Mouse (Mus musculus) neural tube, embryonic 13.5 days (tissue): ENCODE measurements around the gene Rin2. TPM values are rescaled to one million over a fixed set of nuclear protein-coding genes. Genes with fewer than 3 reads are reported as not detected.

Source experiments
- ATAC-seq: fragments of 200-750 bp; cut with Nextera tagmentation; 2 replicates; pipeline ENCODE4 v1.8.0; 2017; ENCODE audit warnings: low read depth, mild to moderate bottlenecking, moderate TSS enrichment, moderate library complexity
- H3K27ac ChIP-seq: fragments of 300-500 bp; sonication (generic); replicated peaks from 2 replicates; pipeline ENCODE4 v1.5.1; 2015; ENCODE audit warnings: moderate library complexity, mild to moderate bottlenecking, inconsistent platforms
- H3K27me3 ChIP-seq: fragments of 300-500 bp; sonication (generic); 2 replicates; pipeline ENCODE4 v1.6.1; 2015; ENCODE audit warnings: mild to moderate bottlenecking, inconsistent platforms
- H3K36me3 ChIP-seq: fragments of 300-500 bp; sonication (generic); 2 replicates; pipeline ENCODE4 v1.6.1; 2015; ENCODE audit warnings: mild to moderate bottlenecking, inconsistent platforms
- H3K4me1 ChIP-seq: fragments of 300-500 bp; sonication (generic); replicated peaks from 2 replicates; pipeline ENCODE4 v1.6.1; 2015; ENCODE audit warnings: inconsistent platforms
- H3K4me2 ChIP-seq: fragments of 300-500 bp; sonication (generic); 2 replicates; pipeline ENCODE4 v1.6.1; 2015; ENCODE audit warnings: inconsistent platforms, mild to moderate bottlenecking, moderate library complexity
- H3K4me3 ChIP-seq: fragments of 300-500 bp; sonication (generic); 2 replicates; pipeline ENCODE4 v1.5.1; 2015; ENCODE audit warnings: mild to moderate bottlenecking, inconsistent platforms
- H3K9ac ChIP-seq: fragments of 300-500 bp; sonication (generic); 2 replicates; pipeline ENCODE4 v1.6.1; 2015; ENCODE audit warnings: moderate library complexity, mild to moderate bottlenecking, inconsistent platforms
- H3K9me3 ChIP-seq: fragments of 300-500 bp; sonication (generic); 2 replicates; pipeline ENCODE4 v1.6.1; 2016; ENCODE audit warnings: inconsistent platforms
- WGBS: fragments of 180-500 bp; shearing (Covaris S2); methylation state at CpG from one replicate; pipeline ENCODE4 v1.1.7; 2015; 5-methylcytosine and 5-hydroxymethylcytosine counted together
- polyA plus RNA-seq: library from polyadenylated mRNA; unstranded; fragments of >200 nt; fragmentation: Nextera tagmentation; extraction: Ambion mirVana; gene quantifications from 2 replicates; pipeline ENCODE4 v1.2.1, GENCODE M21; 2015

Gene Rin2
- polyA plus RNA-seq, 1 experiment from 2014 or later, result 17.2 TPM

DNA sequence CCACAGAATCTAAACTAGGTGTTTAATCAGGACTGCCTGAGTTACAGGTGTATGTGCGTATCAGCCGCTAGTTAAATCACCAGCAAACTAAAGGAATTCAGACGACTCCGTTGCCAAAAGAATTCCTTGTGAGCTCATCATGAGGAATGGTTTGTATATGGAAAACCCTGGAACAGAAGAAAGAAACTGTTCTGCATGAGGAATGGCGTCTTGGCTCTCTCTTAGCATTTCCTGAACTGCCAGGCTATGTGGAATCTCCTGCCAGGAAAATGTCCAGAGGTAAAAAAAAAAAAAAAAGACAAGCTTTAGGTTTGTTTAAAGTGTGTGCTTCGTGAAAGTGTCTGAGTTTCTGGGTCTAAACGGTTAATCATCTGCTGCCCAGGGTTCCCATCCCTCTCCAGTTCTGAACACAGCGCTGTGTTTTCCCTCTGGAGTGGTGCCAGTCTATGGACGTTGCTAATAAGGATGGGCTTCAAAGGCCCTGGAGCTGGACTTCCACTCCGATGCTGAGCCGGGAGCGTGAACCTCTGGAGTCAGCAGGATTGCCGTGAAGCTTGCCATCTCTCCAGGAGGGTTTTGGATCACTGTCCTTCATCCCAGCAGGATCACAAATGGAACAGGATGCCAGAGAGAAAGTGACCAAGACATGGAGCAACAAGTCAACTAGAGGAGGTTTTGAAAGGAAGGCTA lies 109.4 kb downstream of the Rin2 start:
- Histone ChIP-seq H3K27me3 (no peaks in the 10 kb centered on the region), H3K9me3 (no peaks in the 10 kb centered on the region), H3K4me3 (no peak overlapping the region), H3K4me2 (no peak overlapping the region), H3K27ac (no peak overlapping the region), H3K4me1 (peaks cover 36% of the 10 kb centered on the region), H3K36me3 (no peaks in the 10 kb centered on the region), H3K9ac (no peak overlapping the region)
- no peak for ATAC-seq
- WGBS, result 59% methylated on average over 13 of the region's 13 CpGs

DNA sequence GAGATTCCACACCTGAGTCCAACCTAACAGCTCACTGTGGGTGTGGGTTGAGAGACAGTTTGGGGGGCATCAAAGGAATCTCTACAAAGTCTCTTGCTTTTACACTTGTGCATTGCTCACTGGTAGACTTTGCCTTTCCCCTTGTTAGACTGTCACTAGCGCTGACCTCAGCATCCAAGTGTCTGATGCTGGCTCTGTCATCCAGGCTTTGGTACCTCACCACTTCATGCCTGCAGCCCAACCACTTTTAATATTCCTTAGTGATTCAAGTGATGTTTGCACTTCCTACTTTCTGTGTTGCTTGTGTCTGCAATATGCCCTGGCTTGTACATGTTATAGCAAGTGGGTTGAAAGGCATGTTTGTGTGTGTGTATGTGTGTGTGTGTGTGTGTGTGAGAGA lies 109.9 kb downstream of the Rin2 start:
- no peak overlapping the region for H3K27ac ChIP-seq
- WGBS, result 89% methylated on average over 1 of the region's 1 CpGs
- peaks cover 36% of the 10 kb centered on the region for H3K4me1 ChIP-seq
- no peak for ATAC-seq
- no peaks in the 10 kb centered on the region for H3K27me3 ChIP-seq
- H3K9ac ChIP-seq, result no peak overlapping the region
- H3K4me3 ChIP-seq, result no peak overlapping the region
- H3K9me3 ChIP-seq, result no peaks in the 10 kb centered on the region
- no peak overlapping the region for H3K4me2 ChIP-seq
- no peaks in the 10 kb centered on the region for H3K36me3 ChIP-seq

DNA sequence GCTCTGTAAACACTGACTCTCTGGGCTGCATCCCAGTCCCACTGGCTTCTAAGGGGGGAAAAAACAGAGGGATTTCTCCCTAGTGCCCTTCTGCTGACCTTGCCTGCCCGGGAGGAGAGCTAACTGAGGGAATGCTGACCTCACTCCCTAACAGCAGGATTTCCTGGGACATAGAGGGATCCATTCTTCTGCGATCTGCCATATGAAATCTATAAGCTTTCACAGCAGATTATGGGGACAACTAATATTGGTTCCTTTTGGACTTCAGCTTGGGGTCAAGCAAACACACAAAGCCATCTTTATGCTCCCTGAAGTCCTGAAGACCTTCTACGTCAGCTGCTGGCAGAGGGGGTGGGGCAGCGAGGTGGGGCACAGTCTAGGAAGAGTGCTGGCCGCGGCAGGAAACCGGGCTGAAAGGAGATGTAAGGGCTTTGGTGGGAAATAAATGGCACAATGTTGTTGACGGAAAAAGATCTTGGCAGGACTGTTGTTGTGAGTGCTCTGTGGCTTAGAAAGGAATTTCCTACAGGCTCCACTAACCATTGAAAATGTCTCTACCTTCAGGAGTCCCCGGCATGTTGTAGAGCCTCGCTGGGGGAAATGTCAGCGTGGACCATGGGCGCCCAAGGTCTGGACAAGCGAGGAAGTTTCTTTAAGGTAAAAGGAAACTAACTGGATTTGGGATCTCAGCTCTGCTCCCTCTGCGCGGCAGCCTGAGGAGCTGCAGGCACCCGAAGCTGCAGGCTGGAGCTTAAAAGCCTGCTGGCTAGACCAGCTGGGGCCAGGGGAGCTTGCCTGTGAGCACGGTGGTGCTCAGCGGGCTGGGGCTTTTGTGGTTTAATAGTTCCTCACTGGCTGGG lies 111.0 kb downstream of the Rin2 start:
- 1% methylated on average over 18 of the region's 18 CpGs for WGBS
- no peaks in the 10 kb centered on the region for H3K36me3 ChIP-seq
- peak overlapping the region; percentile 64 for H3K4me2 ChIP-seq
- H3K9ac ChIP-seq, result peak overlapping the region; percentile 64
- peak overlapping the region; percentile 78 for H3K27ac ChIP-seq
- H3K4me3 ChIP-seq, result peak overlapping the region; percentile 36
- H3K27me3 ChIP-seq, result no peaks in the 10 kb centered on the region
- H3K4me1 ChIP-seq, result peaks cover 36% of the 10 kb centered on the region
- ATAC-seq, result peak; percentile 73
- H3K9me3 ChIP-seq, result no peaks in the 10 kb centered on the region

DNA sequence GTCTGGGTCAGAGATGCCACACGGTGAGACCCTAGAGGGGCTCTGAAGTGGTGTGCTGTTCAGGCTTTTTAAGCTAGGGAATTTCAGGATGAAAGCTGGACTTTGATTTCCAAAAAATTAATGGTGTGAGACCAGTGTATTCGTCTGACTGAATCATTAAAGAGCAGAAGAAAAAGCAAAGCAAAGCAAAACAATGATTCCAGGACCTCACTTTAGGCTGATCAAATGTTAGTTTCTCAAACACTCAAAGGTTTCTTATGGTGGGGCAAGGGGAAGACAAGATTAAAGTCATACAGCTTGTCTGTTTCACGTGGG lies 111.6 kb downstream of the Rin2 start:
- H3K4me2 ChIP-seq, result peak overlapping the region; percentile 64
- peaks cover 36% of the 10 kb centered on the region for H3K4me1 ChIP-seq
- no peaks in the 10 kb centered on the region for H3K36me3 ChIP-seq
- ATAC-seq, result 0 out of 2 replicates have a peak, but pooled peaks have one; percentile 4
- H3K9me3 ChIP-seq, result no peaks in the 10 kb centered on the region
- no peaks in the 10 kb centered on the region for H3K27me3 ChIP-seq
- peak overlapping the region; percentile 36 for H3K4me3 ChIP-seq
- peak overlapping the region; percentile 78 for H3K27ac ChIP-seq
- WGBS, result 8% methylated on average over 3 of the region's 3 CpGs
- peak overlapping the region; percentile 64 for H3K9ac ChIP-seq

DNA sequence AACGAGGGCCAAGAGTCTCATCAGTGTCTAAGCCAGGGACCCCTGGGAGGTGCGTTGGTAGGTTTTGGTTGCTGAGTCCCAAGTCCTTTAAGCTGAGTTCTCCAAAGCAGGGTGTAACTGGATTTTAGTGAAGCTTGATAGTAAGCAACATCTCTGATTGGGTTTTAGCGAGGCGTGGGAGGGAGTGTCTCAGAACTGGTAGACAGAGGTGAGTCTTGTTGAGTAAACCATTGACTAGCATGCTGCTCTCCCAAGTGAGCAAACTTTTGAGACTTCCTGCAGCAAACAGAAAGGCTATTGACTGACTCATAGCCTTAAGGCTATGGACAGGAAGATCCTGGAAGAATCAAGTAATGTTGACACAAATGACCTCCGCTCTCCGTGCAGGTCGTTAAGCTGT lies 112.5 kb downstream of the Rin2 start:
- WGBS, result 43% methylated on average over 7 of the region's 7 CpGs

DNA sequence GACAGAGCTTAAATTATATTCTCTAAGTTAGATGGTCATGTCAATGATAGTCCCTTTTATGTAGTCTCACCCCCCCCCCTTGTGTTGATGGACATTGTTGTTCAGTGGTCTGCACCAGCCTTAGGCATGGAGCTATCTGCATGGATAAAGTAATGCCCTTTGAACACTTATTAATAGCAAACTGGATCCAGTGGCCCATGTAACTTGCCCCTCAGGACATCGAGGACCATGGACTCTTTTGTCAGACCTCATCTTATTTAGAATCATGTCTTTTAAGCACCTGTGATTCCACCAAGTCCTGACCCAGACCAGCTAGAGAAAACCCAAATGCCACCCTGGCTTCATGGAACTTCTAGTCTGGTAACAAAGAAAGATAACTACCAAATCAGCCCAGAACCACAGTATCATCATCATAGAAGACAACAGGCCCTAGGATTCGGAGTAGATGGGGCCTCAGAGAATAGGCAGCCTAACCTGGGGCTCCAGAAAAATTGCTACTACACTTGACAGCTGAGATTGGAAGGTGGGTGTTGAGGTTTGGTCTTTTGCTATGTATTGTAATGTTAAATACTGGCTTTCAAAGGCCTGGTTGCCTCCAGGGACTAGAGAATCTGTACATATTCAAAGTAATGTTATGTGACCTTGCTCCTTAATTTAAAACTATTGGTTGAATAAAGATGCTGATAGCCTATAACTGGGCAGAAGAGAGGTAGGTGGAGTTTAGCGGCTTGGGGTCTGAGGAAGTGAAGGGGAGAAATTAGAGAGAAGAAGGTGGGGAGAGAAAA lies 113.7 kb downstream of the Rin2 start:
- no peak for ATAC-seq

More for the DNA sequence above, 112.5 kb downstream of the Rin2 start:
- ATAC-seq, result no peak
- Histone ChIP-seq H3K4me2 (peak overlapping the region; percentile 64; the same call in 1 of the 2 replicates), H3K27ac (no peak overlapping the region), H3K4me3 (no peak overlapping the region), H3K4me1 (peaks cover 36% of the 10 kb centered on the region), H3K9me3 (no peaks in the 10 kb centered on the region), H3K27me3 (no peaks in the 10 kb centered on the region), H3K36me3 (no peaks in the 10 kb centered on the region), H3K9ac (no peak overlapping the region)

DNA sequence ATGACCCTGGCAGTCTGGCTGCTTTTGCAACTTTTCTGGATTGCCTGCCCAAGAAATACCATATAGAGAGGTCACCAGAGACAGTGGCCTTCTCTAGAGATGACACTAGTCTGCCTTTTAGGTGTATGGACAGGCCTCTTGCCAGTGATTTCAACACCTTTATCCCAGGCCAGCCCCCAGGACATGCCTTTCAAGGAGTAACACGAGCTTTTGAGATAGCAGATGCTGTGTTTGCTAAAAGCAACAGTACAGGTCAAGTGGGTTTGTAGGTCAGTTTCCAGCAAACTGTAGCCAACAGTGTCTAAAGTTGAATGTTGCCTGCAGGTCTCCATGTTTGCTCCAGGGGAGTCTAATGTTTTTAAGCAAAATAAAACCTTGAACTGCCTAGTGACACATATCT lies 118.7 kb downstream of the Rin2 start:
- H3K9ac ChIP-seq, result no peak overlapping the region

More for the DNA sequence above, 113.7 kb downstream of the Rin2 start:
- Histone ChIP-seq H3K4me2 (no peak overlapping the region), H3K27me3 (no peaks in the 10 kb centered on the region), H3K4me3 (no peak overlapping the region), H3K27ac (no peak overlapping the region), H3K4me1 (peaks cover 33% of the 10 kb centered on the region), H3K9ac (no peak overlapping the region), H3K9me3 (no peaks in the 10 kb centered on the region), H3K36me3 (no peaks in the 10 kb centered on the region)
- WGBS, result 97% methylated on average over 3 of the region's 3 CpGs

DNA sequence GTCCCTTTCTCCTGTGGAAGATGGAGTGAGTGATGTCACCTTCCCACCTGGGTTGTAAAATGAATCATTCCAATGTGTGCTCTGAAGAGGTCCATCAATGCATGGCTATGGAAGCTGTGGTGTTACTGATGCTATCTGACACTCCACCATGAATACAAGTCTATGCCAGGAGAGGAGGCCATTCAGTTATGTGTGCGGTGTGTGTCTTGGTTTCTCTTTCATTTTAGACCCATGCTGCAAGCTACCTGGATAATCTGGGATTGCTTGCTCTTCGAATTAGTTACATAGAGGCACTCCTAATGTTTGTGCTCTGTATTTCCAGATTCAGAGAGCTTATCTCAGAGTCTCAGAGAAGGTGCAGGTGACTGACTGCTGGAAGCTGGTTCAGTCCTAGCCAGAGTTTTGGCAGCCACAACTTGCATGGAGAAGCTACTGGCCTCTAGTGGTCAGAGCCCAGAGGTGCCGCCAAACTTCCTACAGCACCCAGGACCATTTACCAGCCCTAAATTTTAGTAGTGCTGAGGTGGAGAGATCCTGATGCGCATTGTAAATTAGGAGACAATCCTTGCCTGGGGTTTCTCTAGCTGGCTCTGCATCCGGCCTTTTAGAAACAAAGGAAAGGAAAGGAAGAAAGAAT lies 119.4 kb downstream of the Rin2 start:
- no peak overlapping the region for H3K9ac ChIP-seq
- 29% methylated on average over 5 of the region's 5 CpGs for WGBS
- no peaks in the 10 kb centered on the region for H3K9me3 ChIP-seq
- H3K27me3 ChIP-seq, result no peaks in the 10 kb centered on the region
- 0 out of 2 replicates have a peak, but pooled peaks cover 3% of the 10 kb centered on the region for H3K36me3 ChIP-seq
- H3K4me1 ChIP-seq, result no peaks in the 10 kb centered on the region
- H3K4me3 ChIP-seq, result no peak overlapping the region
- H3K4me2 ChIP-seq, result no peak overlapping the region
- no peak overlapping the region for H3K27ac ChIP-seq
- ATAC-seq, result peak; percentile 69; the same call in 1 of the 2 replicates

More for the DNA sequence above, 118.7 kb downstream of the Rin2 start:
- H3K27me3 ChIP-seq, result no peaks in the 10 kb centered on the region
- H3K4me3 ChIP-seq, result no peak overlapping the region
- H3K27ac ChIP-seq, result no peak overlapping the region
- no peak overlapping the region for H3K4me2 ChIP-seq
- no peaks in the 10 kb centered on the region for H3K9me3 ChIP-seq
- 71% methylated on average over 1 of the region's 1 CpGs for WGBS
- 0 out of 2 replicates have a peak, but pooled peaks cover 3% of the 10 kb centered on the region for H3K36me3 ChIP-seq
- H3K4me1 ChIP-seq, result no peaks in the 10 kb centered on the region
- ATAC-seq, result no peak

DNA sequence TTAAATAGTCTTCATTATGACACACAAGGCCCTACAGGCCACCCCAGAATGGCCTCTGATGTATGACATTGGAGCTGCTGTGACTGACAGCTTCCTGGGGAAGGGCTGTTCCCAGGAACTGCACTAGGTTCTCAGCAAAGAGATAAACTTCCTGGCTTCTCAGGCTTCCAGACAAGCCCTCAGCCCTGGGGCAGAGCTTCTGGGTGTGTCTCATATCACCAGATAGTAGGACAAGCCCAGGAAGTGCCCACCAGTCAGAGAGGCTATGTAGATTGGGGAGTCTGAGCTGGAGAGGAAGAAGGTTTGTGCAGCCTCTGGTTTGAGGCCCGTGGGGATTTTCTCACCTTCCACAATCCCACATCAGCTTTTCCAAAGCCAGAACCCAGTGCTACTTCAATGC lies 122.8 kb downstream of the Rin2 start:
- Histone ChIP-seq H3K27me3 (no peaks in the 10 kb centered on the region), H3K36me3 (0 out of 2 replicates have a peak, but pooled peaks cover 3% of the 10 kb centered on the region), H3K4me2 (no peak overlapping the region), H3K9ac (no peak overlapping the region), H3K4me1 (no peaks in the 10 kb centered on the region), H3K4me3 (no peak overlapping the region), H3K27ac (no peak overlapping the region), H3K9me3 (no peaks in the 10 kb centered on the region)
- WGBS, result 78% methylated on average over 1 of the region's 1 CpGs
- no peak for ATAC-seq

DNA sequence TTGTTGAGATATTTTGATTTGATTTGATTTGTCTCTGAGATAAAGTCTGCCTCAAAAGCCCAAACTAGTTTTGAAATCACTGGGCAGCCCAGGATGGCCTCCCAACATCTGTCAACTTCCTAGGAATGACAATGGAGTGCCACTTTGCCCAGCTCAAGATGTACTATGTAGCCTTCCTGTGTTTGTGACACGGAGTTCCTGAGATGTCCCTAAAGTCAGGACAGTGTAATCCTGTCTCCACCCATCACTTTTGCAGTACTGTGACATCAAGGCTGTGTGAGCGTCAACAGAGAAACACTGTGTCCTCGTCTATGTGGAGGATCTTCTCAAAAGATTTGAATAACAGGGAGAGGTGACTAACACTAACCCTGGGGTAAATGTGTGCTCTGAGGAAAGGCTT lies 123.9 kb downstream of the Rin2 start:
- H3K27ac ChIP-seq, result no peak overlapping the region
- H3K27me3 ChIP-seq, result no peaks in the 10 kb centered on the region
- WGBS, result 77% methylated on average over 3 of the region's 3 CpGs
- H3K36me3 ChIP-seq, result 0 out of 2 replicates have a peak, but pooled peaks cover 3% of the 10 kb centered on the region
- no peak for ATAC-seq
- no peaks in the 10 kb centered on the region for H3K9me3 ChIP-seq
- H3K4me1 ChIP-seq, result no peaks in the 10 kb centered on the region
- no peak overlapping the region for H3K9ac ChIP-seq
- H3K4me3 ChIP-seq, result no peak overlapping the region
- no peak overlapping the region for H3K4me2 ChIP-seq

DNA sequence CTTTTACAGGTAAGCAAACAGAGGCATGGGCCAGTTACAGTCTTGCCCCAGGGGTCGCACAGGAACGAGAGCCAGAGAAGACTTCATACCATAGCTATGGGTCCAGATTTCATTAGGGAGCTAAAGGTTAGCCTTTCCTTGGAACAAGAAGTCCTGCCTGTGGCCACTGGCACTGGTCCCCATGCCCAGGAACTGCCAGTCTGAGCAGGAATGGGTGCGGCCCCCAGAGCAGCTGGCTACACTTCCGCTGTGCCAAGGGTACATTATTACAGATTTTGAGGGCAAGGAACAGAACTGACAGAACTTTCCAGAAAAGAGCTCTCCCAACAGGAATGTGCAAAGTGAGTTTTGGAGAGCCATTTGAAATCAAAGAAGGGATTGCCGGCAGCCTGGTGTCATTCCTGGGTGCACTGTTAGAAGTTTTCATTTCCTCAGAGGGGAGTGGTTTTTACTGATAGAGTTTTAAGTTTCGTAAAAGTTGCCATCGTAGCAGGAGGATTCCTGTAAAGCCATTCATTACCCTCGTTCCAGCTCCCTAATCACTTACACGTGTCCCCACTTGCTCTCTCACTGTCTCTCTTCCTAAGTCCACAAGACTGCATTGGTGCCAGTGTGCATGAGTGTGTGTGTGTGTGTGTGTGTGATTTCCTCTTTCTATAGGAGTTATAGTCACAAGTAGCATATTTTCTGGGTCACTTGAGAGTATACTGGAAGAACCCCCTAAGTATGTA lies 126.5 kb downstream of the Rin2 start:
- Histone ChIP-seq H3K4me3 (no peak overlapping the region), H3K4me2 (no peak overlapping the region), H3K36me3 (peaks cover 7% of the 10 kb centered on the region; the same call in 1 of the 2 replicates), H3K9me3 (peaks cover 10% of the 10 kb centered on the region; the same call in 1 of the 2 replicates), H3K27ac (no peak overlapping the region), H3K4me1 (no peaks in the 10 kb centered on the region), H3K27me3 (no peaks in the 10 kb centered on the region), H3K9ac (no peak overlapping the region)
- no peak for ATAC-seq
- 89% methylated on average over 9 of the region's 9 CpGs for WGBS
